Mouse (Mus musculus) cerebellum, adult 18-20 months (tissue): Measurements from ENCODE around the gene Vipr1.

Experiments used
- DNase-seq, 2 experiments: peaks; one replicate each; pipeline ENCODE4 v3.0.0; 2021

The Vipr1 gene

DNA sequence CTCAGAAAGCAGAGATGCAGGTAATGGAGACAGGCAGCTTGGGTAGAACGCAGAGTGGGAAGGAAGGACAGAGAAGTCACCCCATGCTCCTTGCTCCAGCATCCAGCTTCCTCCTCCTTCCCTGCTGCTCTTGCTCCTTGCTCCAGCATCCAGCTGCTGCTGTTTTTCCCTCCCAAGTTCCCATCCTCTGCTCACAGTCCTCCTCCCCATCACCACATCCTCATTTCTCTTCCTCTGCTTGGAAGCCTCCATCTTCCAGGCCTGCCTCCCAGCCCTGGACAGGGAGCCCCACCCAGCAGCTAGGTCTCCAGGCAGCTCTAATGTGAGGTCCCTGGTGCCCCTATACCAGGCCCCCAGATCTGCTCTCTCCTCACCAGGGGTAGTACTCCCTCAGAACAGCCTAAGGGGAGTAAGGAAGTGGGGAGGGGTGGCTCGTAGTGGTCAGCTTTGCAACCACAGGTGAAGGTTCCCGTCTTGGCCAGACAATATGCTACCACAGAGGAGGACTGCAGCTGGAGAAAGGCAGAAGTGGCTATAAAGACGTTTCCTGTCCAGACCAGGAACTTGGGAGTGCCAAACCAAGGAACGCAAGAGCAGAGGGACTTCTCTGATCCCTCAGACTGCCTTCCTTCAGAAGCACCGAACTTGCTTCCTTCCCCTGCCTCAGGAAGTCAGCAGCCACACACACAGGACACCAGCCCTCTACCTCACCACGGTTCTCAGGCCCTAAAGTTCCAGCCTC, 6.5 kb upstream of the Vipr1 start:
- no peak for DNase-seq

DNA sequence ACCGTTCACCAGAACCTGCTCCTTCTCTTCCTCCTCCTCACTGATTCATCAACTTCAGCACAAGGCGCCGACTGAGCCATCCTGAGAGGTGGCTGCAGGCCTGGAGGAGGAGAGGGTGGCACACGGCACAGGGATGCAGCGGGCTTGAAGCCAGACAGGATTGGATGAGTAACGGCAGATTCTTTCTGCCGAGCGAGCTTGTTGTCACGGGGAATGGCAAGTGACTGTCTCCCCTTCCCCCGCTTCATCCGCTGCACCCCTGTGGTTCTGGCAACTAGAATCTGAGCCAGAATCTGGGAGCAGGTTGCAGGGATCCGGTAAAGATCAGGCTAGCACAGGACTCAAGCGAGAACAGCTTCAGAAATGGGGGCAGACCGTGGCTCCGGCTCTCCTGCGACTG, 2.7 kb upstream of the Vipr1 start:
- peak; percentile 61 to 67 for DNase-seq

DNA sequence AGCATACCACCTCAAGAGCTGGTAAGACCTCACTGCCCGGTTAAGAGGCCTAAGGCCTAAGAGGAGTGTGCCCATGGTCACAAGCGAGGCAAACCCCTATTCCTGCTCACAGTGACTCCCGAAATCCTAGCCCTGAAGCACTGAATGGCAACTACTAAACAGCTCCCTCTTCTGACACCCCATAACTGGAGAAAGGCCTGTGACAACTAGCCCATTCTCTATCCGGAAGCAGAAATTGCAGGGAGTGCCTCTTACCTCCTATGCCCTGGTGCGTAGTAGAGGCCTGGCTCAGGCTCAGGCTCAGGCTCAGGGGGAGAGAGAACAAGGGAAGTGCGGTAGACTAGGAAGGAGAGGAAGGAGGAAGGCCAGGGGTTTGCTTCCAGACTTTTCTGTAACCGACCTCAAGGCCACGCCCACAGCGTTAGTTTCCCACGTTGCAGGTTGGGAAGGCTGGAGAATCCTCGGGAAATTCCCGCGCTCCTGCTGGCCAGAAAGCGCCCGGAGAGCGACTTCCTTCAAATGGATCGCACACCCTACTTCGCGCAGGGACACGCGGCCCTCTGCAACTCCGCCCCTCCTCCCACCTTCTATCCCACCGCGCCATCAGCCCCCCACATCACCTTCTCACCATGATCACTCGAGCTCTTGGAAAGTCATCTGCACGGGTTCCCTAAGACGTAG, 1.1 kb upstream of the Vipr1 start:
- DNase-seq = peak; percentile 48 to 54

DNA sequence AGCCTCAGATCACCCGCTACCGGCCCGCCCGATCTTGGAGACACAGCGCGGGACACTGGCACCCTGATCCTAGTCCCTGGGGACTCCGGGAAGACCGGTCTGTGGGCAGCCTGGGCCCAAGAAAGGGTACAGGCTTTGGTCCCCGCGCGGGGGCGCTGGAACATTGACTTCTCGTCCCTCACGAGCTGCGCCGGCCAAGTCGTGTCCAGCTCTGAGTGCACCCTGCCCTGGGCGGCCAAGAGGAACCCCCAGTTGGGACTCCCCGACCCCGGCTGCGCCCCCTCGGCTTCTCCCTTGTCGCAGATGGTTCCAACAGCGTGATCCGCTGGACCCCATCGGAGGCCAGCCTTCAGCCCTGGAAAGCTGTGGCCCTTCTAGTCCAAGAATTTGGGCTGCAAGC, 515 bp upstream of the Vipr1 start, which contains the start of gene Lyzl4:
Gene Lyzl4, minus strand, starts transcription at position 96 of the 400 bp plus-strand sequence.
- DNase-seq = peak; percentile 87

DNA sequence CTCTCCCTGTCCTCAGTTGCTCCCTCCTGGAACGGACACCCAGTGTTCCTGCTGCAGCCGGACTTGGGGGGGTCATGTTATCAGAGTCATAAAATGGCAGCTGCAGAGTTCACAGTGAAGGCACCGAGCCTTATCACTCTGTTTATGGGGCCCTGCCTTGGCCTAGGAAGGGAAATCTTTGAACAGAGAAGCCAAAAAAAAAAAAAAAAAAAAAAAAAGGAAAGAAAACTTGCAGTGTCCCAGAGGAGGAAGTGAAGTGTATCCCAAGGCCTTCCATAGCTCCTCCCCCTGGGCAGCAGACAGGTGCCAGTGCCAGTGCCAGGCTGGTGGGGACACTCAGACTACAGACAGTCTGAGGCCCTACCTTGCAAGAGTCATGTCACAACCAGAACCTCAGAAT, 2.3 kb downstream of the Vipr1 start:
- no peak for DNase-seq

DNA sequence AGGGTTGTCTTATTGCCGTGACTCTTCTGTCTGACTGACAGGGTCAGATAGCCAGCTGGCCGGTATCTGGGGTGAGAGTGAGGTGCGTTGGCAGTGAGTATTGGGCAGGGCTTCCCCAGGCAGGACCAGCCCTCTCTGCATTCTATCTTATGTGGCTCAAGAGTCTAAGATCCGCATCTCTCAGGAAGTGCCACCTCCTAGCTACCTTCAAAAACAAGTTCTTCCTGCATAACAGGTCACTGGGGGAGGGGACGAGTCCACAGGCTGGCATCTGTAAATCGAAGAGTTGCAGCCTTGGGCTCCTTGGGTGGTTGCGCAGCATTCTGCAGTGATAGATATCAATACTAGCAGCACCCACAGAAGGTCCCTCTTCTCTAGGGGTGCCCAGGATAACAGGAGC, 4.5 kb downstream of the Vipr1 start:
- no peak for DNase-seq

DNA sequence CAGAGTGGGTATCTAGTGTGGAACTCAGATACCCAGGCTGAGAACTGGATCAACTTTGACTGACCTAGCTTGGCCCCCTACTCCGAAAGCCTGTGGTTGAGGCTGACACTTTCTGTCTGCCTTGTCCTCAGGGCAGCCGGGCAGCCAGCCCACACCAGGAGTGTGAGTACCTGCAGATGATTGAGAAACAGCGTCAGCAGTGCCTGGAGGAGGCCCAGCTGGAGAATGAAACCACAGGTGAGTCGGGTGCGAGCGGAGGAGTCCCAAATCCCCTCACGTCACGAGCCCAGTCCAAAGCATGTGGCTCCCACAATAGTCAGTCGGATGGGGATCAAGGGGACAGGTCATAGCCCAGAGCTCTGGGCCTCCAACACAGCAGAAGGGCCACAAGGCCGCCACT, 11.2 kb downstream of the Vipr1 start:
- DNase-seq = no peak

DNA sequence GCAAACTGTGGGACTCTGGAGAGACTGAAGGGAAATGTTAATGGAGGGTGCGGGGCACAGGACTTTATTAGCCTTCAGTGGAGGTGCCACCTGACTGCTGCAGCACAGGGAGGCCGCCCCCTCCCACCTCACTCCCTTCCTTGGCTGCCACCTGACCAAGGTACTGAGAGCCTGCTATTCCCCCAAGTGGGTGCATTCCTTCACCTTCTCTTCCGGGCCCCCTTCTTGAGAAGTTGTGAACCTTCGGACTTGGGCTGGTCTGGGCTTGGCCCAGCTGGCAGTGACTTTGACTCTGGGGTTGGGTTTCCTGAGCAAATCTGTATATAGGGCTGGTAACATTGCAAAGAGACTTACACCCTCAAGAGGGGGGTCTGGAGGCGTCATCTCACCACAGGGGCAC, 13.8 kb downstream of the Vipr1 start:
- no peak for DNase-seq

DNA sequence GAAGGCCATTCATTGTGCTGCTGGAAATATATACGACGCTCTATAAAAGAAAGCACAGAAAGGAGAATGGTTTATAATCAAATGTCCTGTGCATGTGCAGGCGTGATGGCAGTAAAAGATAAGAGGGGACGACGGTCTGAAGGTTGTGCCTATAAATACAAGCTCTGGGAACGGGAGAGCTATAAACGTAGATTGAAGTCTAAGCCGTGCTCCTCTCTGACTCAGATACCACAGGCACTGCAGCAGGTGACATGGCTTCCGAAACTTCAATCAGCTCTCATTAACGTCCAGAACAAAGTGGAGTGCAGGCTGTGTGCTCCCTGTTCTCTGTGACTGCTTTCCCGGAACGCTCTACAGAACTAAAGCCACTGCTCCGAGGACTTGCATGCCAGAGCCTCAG, 14.6 kb downstream of the Vipr1 start:
- DNase-seq = no peak

DNA sequence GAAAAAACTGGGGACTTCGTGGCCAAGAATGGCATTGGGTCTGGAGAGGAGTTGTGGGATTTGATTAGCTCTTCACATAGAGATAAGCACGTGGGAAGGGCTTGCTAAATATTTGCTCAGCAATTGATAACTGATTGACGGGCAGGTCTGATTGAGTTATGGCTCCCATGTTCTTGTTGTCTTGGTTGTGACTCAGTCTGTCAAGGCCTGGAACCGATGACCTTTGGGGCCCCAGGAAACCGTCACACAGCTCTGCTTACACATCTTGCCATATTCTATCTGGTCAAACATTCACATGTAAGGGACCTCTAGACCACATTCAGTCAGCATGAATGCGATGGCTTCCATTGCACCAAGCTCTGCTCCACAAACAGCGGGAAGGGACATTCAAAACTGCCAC, 15.7 kb downstream of the Vipr1 start:
- DNase-seq = no peak

DNA sequence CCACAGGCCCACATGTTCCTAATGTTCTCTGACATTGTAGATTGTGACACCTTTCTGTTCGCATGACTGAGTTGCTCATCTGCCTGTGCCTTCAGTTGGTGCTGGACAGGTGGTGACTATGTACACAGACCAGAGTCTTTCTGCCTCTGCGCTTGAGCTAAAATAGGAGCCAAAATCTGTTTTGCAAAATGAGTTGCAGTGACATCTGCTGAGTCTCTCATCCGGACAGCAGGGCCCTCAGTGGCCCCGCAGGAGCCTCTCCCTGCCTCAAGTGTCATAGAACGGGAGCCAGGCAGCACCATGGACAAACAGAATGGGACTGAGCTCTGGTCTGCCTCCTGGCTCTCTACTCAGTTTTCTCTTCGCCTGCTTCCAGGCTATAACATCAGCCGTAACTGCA, 17.3 kb downstream of the Vipr1 start:
- DNase-seq = peak in 1 of 2 experiments; percentile 23

DNA sequence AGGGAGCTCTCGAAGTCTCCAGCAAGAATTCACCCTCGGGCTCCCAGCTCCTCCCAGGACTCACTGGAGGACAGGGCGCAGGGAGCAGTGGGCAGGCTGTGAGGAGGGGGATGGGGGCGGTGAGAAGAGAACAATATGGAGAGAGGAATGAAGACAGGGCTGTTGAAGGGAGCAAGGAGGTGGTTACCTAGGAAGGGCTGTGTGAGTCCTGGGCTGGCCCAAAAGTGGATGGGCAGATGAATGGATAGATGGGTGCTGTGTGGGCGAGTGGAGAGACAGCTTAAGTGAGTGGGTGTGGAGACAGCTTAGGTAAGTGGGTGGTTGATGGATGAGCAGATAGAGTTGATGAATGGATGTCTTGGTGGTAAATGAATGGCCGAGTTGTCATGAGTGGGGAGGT, 21.0 kb downstream of the Vipr1 start:
- DNase-seq = no peak

DNA sequence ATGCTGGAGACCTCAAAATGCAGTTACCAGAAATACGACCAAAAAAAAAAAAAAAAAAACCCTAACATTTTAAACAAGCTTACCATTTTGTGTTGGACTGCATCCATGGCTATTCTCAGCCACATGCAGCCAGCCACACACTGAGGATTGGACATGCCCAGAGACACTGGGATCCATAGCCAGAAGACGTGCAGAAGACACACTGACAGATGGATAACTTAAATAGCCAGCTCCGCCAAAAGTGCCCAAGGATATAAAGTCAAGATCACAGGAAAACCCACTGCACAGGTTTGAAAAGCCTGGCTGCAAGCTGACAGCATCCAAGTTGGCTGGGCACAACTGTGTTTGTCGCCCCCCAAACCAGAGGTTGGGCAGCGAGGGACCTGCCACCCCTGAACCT, 21.6 kb downstream of the Vipr1 start:
- no peak for DNase-seq

DNA sequence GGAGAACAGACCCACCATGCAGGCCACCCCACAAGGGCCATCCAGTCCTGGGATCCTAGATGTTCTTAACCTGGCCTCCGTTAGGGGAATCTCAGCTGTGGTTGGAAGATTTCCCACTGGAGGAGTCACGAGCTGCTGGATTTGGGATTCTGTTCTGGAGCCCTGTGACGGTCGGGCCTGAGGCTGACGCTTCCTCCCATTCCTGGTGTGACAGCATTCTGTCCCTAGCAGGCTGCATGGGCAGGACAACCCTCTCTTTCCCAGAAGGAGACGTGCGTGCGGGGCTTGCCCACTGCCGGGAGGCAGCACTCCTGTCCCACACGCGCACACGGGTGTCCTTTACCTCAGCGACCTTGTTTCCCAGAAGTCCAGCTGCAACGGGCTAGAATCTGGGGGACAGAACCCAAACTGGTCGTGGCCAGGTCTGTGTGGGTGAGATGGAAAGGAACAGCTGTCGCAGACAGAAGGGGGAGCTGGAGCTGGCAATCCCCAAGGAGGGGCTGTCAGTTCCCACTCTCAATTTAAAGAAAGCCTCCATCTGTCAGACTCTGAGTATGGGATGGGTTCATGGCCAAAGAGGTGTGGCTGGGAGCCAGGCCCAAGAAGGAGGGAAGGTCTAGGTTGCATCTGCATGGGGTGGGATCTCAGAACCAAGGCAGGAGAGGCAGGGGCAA, 24.6 kb downstream of the Vipr1 start:
- no peak for DNase-seq

DNA sequence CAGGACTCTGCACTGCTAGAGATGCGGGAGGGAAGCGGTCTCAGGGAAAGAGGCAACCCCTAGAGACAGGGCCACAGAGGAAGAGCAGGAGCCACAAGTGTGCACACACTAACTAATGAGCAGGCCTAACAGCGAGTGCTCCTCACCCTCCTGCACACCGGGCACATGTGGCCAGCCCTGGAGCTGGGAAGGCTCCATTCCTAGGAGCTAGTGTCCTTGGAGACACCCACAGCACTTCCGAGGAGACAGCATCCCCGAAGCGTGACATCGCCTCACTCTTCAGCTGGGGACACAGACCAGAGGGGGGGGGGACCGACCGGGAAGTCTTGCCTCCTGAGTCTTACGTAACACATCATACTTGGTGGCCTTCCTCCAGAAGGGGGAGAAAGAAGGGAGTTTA, 25.3 kb downstream of the Vipr1 start:
- DNase-seq = no peak

DNA sequence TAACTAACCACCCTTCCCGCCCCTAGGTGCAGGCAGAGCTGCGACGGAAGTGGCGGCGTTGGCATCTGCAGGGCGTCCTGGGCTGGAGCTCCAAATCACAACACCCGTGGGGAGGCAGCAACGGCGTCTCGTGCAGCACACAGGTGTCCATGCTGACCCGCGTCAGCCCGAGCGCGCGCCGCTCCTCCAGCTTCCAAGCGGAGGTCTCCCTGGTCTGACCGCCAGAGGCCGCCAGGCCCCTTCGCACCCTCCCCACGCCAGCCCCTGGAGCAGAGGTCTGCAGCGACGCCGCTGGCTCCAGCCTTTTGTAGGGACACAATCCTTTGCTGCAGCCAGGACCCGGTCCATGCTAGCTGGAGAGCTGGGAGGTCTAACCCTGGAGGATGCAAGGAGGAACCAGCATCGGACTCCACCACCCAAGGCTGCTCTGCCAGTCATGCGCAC, 26.9 kb downstream of the Vipr1 start:
- peak in 1 of 2 experiments; percentile 23 for DNase-seq

DNA sequence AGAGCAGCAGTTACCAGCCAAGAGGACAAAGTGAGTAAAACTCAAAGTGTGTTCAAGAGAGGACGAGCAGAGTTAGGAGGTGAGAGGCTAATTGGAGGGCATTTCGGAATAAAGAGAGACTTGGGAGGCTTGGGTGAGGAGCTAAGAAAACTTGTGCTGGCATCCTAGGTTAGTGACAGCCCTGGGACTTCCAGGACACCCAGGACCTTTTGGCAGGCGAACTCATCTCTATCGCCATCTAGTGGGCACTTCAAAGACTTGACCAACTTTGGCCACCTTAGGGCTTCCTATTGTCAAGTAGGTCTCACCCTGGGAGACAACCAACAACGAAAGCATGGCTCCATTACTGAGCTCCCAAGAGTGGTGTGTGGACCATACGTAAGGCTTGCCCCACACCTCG, 28.8 kb downstream of the Vipr1 start:
- DNase-seq = peak; percentile 63 to 68

DNA sequence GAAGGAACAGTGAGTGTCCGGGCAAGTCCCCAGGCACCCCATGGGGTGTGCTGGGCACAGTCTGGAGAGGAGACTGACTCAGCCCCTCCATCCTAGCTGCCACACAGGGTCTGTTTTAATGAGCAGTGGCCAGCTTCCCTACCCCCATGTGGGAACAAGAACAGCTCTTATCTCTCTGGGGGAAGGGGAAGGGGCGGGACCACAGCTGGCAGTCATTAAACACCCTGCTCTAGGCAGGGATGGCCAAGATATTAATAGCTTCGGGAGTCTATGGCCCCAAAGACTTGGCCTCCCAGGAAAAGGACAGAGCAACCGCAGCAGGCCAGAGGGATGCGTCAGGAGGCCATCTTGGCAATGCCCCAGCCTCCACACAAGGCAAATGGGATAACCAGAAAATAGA, 29.8 kb downstream of the Vipr1 start:
- DNase-seq = no peak

DNA sequence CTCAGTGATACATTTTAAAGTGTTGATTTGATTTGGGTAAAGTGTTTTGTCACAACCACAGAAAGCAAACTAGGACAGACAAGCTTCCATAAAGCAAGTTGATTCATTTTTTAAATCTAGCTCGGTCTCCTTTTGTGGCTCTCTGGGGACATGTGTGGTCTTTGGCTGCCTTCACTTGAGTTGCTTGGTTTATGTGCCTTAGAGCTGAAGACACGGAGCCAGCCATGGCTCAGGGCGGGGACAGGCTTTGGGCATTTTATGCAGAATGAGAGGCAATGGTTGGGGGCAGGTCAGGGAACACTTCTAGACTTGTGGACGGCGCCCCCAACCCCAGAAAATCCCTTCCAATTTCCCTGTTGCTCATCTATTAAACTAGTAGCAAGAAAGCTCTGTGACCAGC, 31.2 kb downstream of the Vipr1 start:
- no peak for DNase-seq

DNA sequence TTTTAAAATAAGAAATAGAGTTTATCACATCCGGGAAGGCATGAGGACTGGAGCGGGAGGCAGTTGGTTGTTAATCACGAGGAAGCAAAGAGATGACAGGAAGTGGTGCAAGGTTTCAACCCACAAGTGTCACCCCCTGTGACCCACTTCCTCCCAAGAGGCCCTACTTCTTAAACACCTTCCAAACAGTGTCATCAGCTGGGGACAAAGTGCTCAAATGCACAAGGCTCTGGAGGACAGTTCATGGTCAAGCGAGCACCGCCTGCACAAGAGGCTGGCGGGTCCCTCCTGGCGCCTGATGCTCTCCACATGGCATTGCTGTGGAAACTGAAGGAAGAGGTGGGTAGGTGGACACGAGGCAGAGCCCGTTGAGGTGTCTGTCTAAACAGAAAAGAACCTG, 32.5 kb downstream of the Vipr1 start:
- no peak for DNase-seq

DNA sequence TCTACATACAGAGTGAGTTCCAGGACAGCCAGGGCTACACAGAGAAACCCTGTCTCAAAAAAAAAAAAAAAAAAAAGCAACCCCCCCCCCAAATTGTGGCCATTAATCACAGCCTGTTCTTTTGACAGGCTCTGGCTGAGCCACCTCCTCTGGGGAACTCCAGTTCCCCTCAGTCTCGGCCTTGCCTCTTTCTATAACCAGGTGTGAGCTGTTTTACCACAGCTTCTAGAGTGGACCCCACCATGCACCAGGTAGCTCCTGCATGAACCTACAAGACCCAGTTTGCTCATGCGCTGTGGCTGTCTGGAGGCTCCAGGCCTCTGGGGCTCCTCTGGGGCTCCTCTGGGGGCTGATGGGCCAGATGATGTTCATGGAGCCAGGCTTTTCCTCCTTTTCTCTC, 33.0 kb downstream of the Vipr1 start:
- DNase-seq = no peak

DNA sequence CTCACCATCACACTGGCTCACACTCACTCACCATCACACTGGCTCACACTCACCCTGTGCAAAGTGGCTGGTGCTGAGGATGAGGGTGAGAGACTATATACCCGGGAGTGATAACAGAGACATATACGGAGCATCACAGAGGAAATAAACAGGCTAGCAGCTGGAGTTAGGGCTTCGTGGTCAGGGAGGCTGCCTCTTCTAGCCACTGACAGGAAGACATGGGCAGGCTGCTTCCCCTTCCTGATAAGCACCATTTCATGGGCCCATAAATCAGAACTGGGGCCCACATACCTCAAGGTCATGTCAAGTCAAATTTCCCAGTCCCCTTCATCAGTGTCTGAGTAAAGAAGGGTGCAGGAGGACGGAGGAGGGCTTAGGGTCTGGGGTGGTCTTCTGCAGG, 34.6 kb downstream of the Vipr1 start:
- no peak for DNase-seq

DNA sequence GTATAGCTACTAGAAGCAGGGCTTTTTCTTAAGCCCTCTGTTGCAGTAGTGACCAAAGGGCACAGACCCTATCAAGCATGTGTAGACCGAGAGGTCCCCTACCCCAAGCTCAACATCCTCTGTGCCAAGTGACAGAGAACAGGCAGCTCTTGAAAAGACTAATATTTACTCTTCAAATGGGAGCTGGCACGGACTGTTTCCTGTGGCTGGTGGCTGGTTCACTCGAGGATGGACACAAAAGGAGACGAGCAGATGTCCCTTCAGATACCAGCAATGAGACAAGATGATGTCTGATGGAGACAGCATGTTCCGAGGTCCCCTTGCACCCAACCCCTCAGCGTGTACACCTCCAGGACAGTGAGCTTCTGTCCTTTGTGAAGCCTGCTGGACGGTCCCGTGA, 35.0 kb downstream of the Vipr1 start:
- no peak for DNase-seq

DNA sequence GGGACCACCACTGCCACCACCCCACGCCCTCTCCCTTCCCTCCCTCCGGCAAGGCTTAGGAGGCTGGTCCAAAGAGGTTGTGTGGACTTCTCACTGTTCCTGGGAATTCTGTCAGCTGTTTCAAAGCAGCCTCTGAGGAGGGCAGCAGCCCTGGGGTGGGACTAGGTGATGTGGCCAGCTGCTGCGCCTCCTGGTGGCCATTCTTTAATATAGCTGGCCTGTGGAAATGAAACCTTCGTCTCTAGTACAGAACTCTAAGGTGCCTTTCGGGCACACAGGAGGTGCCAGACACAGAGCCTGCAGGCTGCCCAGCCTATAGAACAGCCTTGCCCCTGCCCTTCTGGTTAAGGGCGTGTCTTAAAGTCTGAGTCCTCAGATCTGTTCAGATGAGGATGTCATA, 37.0 kb downstream of the Vipr1 start:
- peak; percentile 38 to 52 for DNase-seq
